Mouse (Mus musculus) embryonic fibroblast, embryonic 13.5 days (primary cell): ENCODE results near the gene Fastkd3. TPM values are rescaled to one million over a fixed set of nuclear protein-coding genes. Genes with fewer than 3 reads are reported as not detected.
"Not testable (repeated sequence)": the region's sequence is repeated elsewhere in the genome, so short reads cannot be mapped to it uniquely, and the experiment has no call there.

Source experiments
- H3K27ac ChIP-seq: 2 replicates; pipeline ENCODE4 v1.5.1; 2012; ENCODE audit warnings: low read length, control low read depth, inconsistent platforms; ENCODE audit not compliant: insufficient read depth
- H3K4me1 ChIP-seq: 2 replicates; pipeline ENCODE4 v1.6.1; 2011; ENCODE audit warnings: low read length; ENCODE audit not compliant: control insufficient read depth, insufficient read depth
- H3K4me3 ChIP-seq: 2 replicates; pipeline ENCODE4 v1.5.1; 2011; ENCODE audit warnings: mild to moderate bottlenecking, control low read depth, low read length; ENCODE audit not compliant: insufficient read depth
- CTCF ChIP-seq: IDR thresholded peaks from 2 replicates; pipeline ENCODE4 v1.5.1; 2011; ENCODE audit warnings: mild to moderate bottlenecking, control low read depth, low read length, moderate library complexity, borderline replicate concordance; ENCODE audit not compliant: insufficient read depth
- POLR2A ChIP-seq: IDR thresholded peaks from 2 replicates; pipeline ENCODE4 v1.6.1; 2011; ENCODE audit warnings: low read depth, mild to moderate bottlenecking, control low read depth, low read length, moderate library complexity
- polyA plus RNA-seq: library from polyadenylated mRNA; stranded (reverse); fragments of >200 nt; gene quantifications from 2 replicates; pipeline ENCODE4 v1.2.4, GENCODE M21; 2011; ENCODE audit warnings: low read depth; ENCODE audit not compliant: missing spikeins, insufficient read length

Gene Fastkd3
- polyA plus RNA-seq = 14.2 and 21.8 TPM in 2 replicates

DNA sequence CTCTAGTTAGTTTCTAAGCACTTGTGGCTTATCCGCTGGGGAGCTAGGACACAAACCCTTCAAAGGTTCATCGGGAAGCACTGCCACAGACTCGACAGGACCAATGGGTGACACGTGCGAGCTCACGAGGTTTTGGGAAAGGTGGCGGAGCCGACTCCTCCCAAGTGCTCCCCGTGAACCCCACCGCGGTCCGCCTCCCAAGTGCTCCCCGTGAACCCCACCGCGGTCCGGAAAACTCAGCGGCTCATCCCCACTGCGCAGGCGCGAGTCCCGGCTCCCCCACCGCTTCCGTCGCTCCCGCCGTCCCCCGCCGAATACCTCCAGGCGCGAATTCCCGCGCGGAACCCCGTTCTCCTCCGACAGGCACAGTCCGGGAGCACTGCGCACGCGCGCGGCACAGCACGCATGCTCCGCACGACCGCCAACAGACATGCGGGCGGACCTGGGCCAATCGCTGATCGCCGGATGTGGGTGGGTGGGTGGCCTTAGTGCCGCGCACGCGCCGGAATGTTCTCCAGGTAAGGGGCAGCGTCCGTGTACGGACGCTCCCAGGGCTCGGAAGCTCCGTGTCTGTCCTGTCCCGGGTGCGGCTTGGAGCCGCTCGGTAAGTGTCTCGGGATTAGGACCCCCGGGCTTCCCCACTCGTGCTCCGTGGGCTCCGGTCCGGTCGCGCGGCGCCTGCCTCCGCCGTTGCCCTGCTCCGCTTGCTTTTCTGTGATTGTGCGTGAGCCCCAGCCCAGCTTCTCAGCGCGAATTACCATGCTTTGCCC, at the start of gene Fastkd3, which contains the start of gene Mtrr:
Gene Fastkd3 (plus strand): TSS at position 488 of the 770 bp plus-strand sequence.
Gene Mtrr (minus strand): TSS at position 403 of the 770 bp plus-strand sequence.
- H3K27ac ChIP-seq = peak within 1 kb of the TSS; percentile 26
- H3K4me1 ChIP-seq = no peaks in the 10 kb centered on the region
- TF ChIP-seq POLR2A (peak; percentile 86), CTCF (no peak)
- H3K4me3 ChIP-seq = peak within 1 kb of the TSS; percentile 90

DNA sequence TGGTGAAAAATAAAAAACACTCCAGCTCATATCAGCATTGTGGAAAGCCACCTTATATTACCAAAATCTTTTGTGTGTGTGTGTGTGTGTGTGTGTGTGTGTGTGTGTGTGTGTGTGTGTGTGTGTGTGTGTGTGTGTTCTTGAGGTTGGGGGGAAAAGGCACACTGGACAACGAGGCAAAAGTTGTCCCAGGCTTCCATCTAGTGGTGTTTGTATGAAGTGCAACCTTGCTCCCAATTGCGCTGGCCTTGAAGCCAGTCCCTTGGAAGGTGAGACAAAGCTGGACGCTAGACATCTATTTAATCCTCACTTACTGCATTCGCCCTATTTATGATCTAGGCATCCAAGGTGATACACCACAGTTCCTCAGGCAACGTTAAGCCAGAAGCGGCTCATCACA, 28.6 kb upstream of the Fastkd3 start:
- not testable (repeated sequence) for H3K4me3 ChIP-seq, H3K27ac ChIP-seq, H3K4me1 ChIP-seq
- TF ChIP-seq CTCF = peak; percentile 34; the same call in 1 of the 2 replicates

DNA sequence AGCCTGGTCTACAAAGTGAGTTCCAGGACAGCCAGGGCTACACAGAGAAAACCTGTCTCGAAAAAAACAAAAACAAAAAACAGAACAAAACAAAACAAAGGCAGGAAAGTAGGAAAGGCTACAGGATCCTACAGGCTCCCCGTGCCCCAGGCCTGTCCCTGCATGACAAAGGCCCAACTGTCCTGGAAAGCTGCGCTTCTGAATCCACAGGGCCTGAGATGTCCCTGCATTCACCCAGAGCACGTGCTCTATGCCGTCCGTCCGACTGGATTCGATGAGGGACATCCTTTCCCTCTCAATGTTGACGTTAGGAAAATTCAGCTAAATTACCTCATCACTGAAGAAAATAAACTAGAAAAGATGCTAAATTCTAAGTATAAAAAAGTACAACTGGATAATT, 13.9 kb upstream of the Fastkd3 start:
- no peak overlapping the region for H3K4me3 ChIP-seq
- TF ChIP-seq CTCF = no peak
- TF ChIP-seq POLR2A = no peak
- H3K27ac ChIP-seq = no peak overlapping the region
- peaks cover under 1% of the 10 kb centered on the region; the same call in 1 of the 2 replicates for H3K4me1 ChIP-seq

DNA sequence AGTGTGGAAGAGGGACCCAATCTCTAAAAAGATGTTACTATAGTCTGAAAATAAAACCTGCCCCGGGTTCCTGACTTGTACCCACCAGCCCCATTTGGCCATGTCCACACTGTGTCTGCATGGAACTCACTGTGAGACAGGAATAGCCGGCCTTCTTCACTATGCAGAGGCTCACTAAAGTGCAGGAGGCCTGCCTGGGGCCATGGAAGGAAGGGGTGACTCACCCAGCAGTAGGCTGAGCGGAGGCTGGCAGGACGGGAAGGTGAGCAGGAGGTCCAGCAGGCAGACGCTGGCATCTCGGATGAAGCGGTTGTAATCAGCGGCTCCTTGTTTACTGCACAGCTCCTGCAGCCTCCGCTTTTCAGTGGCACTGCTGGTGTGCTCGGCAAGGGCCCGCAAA, 13.5 kb upstream of the Fastkd3 start:
- TF ChIP-seq CTCF (no peak), POLR2A (no peak)

DNA sequence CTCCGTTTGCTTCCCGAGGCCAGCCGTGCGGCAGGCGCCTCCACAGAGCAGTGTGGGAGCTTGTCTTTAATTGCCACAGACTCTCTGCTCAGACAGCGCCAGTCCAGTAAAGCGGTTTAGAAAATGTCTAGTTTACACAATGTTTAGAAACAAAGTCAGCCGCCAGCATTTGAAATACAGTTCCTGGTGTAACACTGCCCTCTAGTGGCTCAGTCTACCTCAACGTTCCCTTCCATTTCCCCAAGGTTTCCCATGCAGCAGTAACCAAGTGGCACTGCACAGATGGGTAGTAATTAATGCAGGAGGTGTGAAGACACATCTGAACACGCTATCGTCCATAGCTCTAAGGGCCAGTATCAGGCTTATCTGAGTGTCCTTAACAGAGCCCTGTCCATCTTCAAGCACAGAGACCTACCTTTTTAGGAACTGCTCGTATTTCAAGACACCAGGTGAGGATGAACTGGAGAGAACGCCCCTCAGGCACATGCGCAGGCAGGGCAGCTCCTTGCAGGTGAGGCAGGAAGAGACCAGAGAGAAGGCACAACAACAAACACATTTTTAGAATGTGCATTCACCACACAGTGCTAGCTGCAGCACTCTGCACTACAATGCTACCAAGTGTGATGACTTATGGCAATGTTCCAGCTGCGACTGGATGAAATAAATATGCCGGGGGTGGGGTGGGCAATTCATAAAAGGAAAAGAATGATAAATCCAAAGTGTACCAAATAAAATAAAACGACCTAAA, 12.3 kb upstream of the Fastkd3 start:
- no peak overlapping the region for H3K27ac ChIP-seq
- no peak overlapping the region for H3K4me3 ChIP-seq
- H3K4me1 ChIP-seq = peaks cover 4% of the 10 kb centered on the region; the same call in 1 of the 2 replicates
- peak; percentile 48; the same call in 1 of the 2 replicates for TF ChIP-seq CTCF
- no peak for TF ChIP-seq POLR2A

More for the DNA sequence above, 13.5 kb upstream of the Fastkd3 start:
- H3K4me1 ChIP-seq = peaks cover 4% of the 10 kb centered on the region; the same call in 1 of the 2 replicates
- H3K27ac ChIP-seq = no peak overlapping the region
- H3K4me3 ChIP-seq = no peak overlapping the region

DNA sequence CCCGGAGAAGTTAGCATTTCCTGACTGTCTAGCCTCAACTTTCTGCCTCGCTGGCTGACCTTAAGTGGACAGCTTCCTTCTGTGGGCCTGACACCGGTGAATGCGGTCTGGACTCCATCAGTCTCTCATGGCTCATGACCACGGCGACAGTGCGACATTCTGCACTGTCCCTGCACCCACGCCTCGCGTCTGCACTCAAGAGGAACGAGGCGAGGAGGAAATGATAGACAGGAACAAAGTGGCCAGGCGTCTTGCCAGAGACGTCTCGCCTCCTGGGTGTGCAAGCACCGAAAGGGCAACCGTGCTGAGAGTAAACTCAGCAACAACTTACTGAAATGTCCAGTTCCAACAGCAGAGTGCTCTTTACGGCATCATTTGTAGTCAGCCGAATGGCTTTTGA, 9.8 kb upstream of the Fastkd3 start:
- H3K27ac ChIP-seq = 0 out of 2 replicates have a peak overlapping the region, but pooled peaks have one; percentile 34

DNA sequence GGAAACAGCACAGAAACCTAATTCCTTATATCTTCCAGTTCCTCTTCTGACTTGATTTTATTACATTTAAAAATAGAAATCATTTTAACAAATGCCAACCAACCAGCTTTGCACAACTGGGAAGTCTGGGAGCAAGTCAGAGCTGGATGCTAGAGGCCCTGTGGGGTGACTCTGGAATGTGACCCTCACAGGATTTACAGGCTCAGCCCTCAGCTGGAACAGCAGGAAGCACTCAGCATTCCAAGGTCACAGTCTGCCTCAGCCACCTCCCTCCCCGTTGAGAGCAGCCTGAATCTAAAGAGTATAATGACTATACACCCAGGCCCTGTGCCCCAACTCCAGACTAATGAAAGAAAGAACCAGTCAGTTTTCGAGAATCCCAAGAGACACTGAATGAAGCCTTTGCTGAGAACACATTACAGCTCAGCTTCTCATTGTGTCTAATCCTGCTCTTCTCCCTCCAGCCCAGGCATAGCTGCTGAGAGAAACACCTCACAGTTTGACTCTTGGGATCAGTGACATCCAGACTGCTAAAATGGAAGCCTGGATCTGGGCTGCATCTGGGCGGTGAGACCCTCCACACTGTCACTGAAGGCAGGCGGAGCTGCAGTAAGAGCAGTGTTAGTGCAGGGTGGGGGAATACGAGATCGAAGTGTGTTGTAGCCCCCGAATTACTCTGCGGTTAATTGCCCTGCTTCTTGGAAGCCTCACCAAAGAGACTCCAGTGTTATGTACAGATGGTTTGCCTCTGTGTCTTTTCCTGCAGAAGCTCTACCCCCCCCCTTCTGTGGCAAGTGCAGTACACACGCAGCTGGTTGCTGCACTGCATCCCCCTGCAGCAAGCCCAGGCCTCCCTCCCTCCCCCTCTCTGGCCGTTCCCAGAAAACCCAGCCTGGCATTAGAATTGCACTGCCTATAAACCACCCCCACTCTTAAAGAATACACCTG, 8.8 kb upstream of the Fastkd3 start:
- H3K4me3 ChIP-seq = no peak overlapping the region
- no peak for TF ChIP-seq POLR2A
- TF ChIP-seq CTCF = no peak
- H3K4me1 ChIP-seq = peaks cover 4% of the 10 kb centered on the region; the same call in 1 of the 2 replicates
- peak overlapping the region; percentile 56 for H3K27ac ChIP-seq

More for the DNA sequence above, 9.8 kb upstream of the Fastkd3 start:
- TF ChIP-seq CTCF (no peak), POLR2A (no peak)
- peaks cover 4% of the 10 kb centered on the region; the same call in 1 of the 2 replicates for H3K4me1 ChIP-seq
- no peak overlapping the region for H3K4me3 ChIP-seq

DNA sequence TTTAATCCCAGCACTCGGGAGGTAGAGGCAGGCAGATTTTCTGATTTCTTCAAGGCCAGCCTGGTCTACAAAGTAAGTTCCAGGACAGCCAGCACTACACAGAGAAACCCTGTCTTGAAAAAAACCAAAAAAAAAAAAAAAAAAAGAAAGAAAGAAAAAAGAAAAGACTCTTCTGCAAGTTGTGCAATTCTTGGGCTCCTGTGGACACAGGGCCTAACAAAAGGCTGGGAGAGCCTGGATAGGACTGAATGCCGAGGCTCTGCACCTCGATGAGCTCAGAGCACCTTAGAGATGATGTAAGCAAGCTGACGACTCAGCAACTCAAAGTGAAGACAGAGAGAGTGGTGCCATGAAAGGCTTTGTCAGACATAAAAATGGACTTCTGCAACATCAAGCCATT, 7.6 kb upstream of the Fastkd3 start:
- TF ChIP-seq CTCF (no peak), POLR2A (no peak)
- Histone ChIP-seq H3K27ac (no peak overlapping the region), H3K4me1 (peaks cover 4% of the 10 kb centered on the region; the same call in 1 of the 2 replicates), H3K4me3 (no peak overlapping the region)

DNA sequence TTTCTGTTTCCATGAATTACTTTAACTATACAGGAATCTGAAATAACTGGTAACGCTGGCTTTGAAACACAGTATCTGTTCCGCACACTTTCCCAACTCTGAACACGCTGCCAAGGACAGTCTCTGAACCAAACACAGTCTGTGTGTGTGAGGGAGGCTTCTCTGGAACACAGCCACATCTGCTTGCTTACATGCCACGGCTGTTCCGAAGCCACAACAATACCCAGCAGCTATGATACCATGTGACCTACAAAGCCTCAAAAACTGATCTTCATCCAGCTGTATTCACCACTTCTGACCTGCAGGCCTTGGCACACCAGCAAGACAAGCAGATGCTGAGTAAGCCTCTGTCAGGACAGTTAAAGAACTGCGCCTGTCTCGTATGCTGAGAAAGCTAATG, 4.1 kb upstream of the Fastkd3 start:
- peaks cover 4% of the 10 kb centered on the region; the same call in 1 of the 2 replicates for H3K4me1 ChIP-seq
- H3K4me3 ChIP-seq = no peak overlapping the region
- H3K27ac ChIP-seq = no peak overlapping the region
- TF ChIP-seq POLR2A (no peak), CTCF (no peak)
